Comparison of ENCODE assay signal across 8 mouse cellular contexts in genomic region chr8:84847684-84848435, GRCm38 (mm10). TPM values are rescaled to one million over a fixed set of nuclear protein-coding genes. Genes with fewer than 3 reads are reported as not detected.
DNase-seq lines count a peak whose midpoint lies in the region; ATAC-seq lines count a peak whose summit lies in the region.

No protein-coding gene starts in this region.

- H3K27ac ChIP-seq in kidney, embryonic 16.5 days (ENCODE audit: low read length): peak overlapping the region; percentile 92
- H3K27ac ChIP-seq in hindbrain, embryonic 13.5 days: peak overlapping the region; percentile 87
- 0 out of 2 replicates have a peak overlapping the region, but pooled peaks have one; percentile 21 for H3K27ac ChIP-seq in midbrain, embryonic 11.5 days (ENCODE audit: low read depth, low read length)

- peak overlapping the region; percentile 76 for H3K9ac ChIP-seq in kidney, embryonic 16.5 days (replicated peaks; ENCODE audit: low read length)
- peak overlapping the region; percentile 79 for H3K9ac ChIP-seq in hindbrain, embryonic 13.5 days
- peak overlapping the region; percentile 72 for H3K9ac ChIP-seq in midbrain, embryonic 11.5 days (ENCODE audit: low read length)

- no peak for DNase-seq in kidney, postnatal 10 days
- DNase-seq in brain, adult 2 months (ENCODE audit: low read depth, low spot score): peak; percentile 34
- no peak for DNase-seq in midbrain, embryonic 11.5 days (ENCODE audit: low spot score, missing footprints)
- no peak for DNase-seq in urinary bladder, postnatal 4 days (ENCODE audit: low spot score in 2 of 2)
- no peak for DNase-seq in adipocyte (ENCODE audit: low spot score)
- DNase-seq in right cerebral cortex, postnatal 14 days: no peak

- H3K36me3 ChIP-seq in kidney, embryonic 16.5 days (ENCODE audit: insufficient read depth, low read length): peaks cover 25% of the 10 kb centered on the region
- peaks cover 22% of the 10 kb centered on the region for H3K36me3 ChIP-seq in hindbrain, embryonic 13.5 days
- H3K36me3 ChIP-seq in midbrain, embryonic 11.5 days (ENCODE audit: control insufficient read depth, insufficient read depth, low read length): peaks cover 20% of the 10 kb centered on the region

- H3K9me3 ChIP-seq in kidney, embryonic 16.5 days (ENCODE audit: low read length): no peaks in the 10 kb centered on the region
- no peaks in the 10 kb centered on the region for H3K9me3 ChIP-seq in hindbrain, embryonic 13.5 days
- H3K9me3 ChIP-seq in midbrain, embryonic 11.5 days (ENCODE audit: control insufficient read depth, low read length): no peaks in the 10 kb centered on the region

- 35% methylated on average over 6 of the region's 6 CpGs for WGBS in kidney, embryonic 16.5 days
- WGBS in hindbrain, embryonic 13.5 days: 53% methylated on average over 6 of the region's 6 CpGs
- 61% methylated on average over 6 of the region's 6 CpGs for WGBS in midbrain, embryonic 11.5 days

- peak overlapping the region; percentile 99 for H3K4me3 ChIP-seq in kidney, embryonic 16.5 days (ENCODE audit: low read length)
- peak overlapping the region; percentile 98 for H3K4me3 ChIP-seq in hindbrain, embryonic 13.5 days
- peak overlapping the region; percentile 97 for H3K4me3 ChIP-seq in midbrain, embryonic 11.5 days (ENCODE audit: low read depth, low read length)

- peaks cover 34% of the 10 kb centered on the region for H3K4me1 ChIP-seq in kidney, embryonic 16.5 days (ENCODE audit: insufficient read depth, low read length)
- peaks cover 35% of the 10 kb centered on the region for H3K4me1 ChIP-seq in hindbrain, embryonic 13.5 days (replicated peaks)
- H3K4me1 ChIP-seq in midbrain, embryonic 11.5 days (ENCODE audit: control insufficient read depth, insufficient read depth, low read length): peaks cover 18% of the 10 kb centered on the region

- H3K27me3 ChIP-seq in kidney, embryonic 16.5 days (ENCODE audit: insufficient read depth, low read length): no peaks in the 10 kb centered on the region
- no peaks in the 10 kb centered on the region for H3K27me3 ChIP-seq in hindbrain, embryonic 13.5 days
- H3K27me3 ChIP-seq in midbrain, embryonic 11.5 days (ENCODE audit: control insufficient read depth, insufficient read depth, low read length): no peaks in the 10 kb centered on the region

- peak overlapping the region; percentile 82 for H3K4me2 ChIP-seq in kidney, embryonic 16.5 days (replicated peaks; ENCODE audit: low read depth, low read length)
- peak overlapping the region; percentile 78 for H3K4me2 ChIP-seq in hindbrain, embryonic 13.5 days
- H3K4me2 ChIP-seq in midbrain, embryonic 11.5 days: peak overlapping the region; percentile 65

- no peak for ATAC-seq in kidney, embryonic 16.5 days (ENCODE audit: low FRiP score, low TSS enrichment)
- ATAC-seq in hindbrain, embryonic 13.5 days (ENCODE audit: low FRiP score): no peak
- no peak for ATAC-seq in midbrain, embryonic 11.5 days (ENCODE audit: low FRiP score)

RNA-seq across cellular contexts. Expression of gene Calr, which starts 1.1 kb away (rescaled TPM):
- polyA plus RNA-seq in kidney, embryonic 16.5 days (2015; fragmentation: Nextera tagmentation; extraction: Ambion mirVana): 1,143 and 1,180 TPM in 2 replicates
- polyA plus RNA-seq in hindbrain, embryonic 13.5 days (2015; fragmentation: Nextera tagmentation; extraction: Ambion mirVana): 646 and 672 TPM in 2 replicates
- 708 and 747 TPM in 2 replicates for polyA plus RNA-seq in midbrain, embryonic 11.5 days (2014; fragmentation: Nextera tagmentation; extraction: Ambion mirVana)

RNA-seq across cellular contexts. Expression of gene Rad23a, which starts 7.4 kb away (rescaled TPM):
- 109 and 114 TPM in 2 replicates for polyA plus RNA-seq in kidney, embryonic 16.5 days (2015; fragmentation: Nextera tagmentation; extraction: Ambion mirVana)
- polyA plus RNA-seq in hindbrain, embryonic 13.5 days (2015; fragmentation: Nextera tagmentation; extraction: Ambion mirVana): 83.2 and 85.5 TPM in 2 replicates
- 87.7 and 100 TPM in 2 replicates for polyA plus RNA-seq in midbrain, embryonic 11.5 days (2014; fragmentation: Nextera tagmentation; extraction: Ambion mirVana)

RNA-seq across cellular contexts. Expression of gene Farsa, which starts 8.9 kb away (rescaled TPM):
- polyA plus RNA-seq in kidney, embryonic 16.5 days (2015; fragmentation: Nextera tagmentation; extraction: Ambion mirVana): 110 and 120 TPM in 2 replicates
- 107 and 109 TPM in 2 replicates for polyA plus RNA-seq in hindbrain, embryonic 13.5 days (2015; fragmentation: Nextera tagmentation; extraction: Ambion mirVana)
- 77.4 and 84.4 TPM in 2 replicates for polyA plus RNA-seq in midbrain, embryonic 11.5 days (2014; fragmentation: Nextera tagmentation; extraction: Ambion mirVana)

RNA-seq across cellular contexts. Expression of gene Gadd45gip1, which starts 16.5 kb away (rescaled TPM):
- 49.7 and 51.6 TPM in 2 replicates for polyA plus RNA-seq in kidney, embryonic 16.5 days (2015; fragmentation: Nextera tagmentation; extraction: Ambion mirVana)
- polyA plus RNA-seq in hindbrain, embryonic 13.5 days (2015; fragmentation: Nextera tagmentation; extraction: Ambion mirVana): 37.3 and 37.8 TPM in 2 replicates
- 37.3 and 37.8 TPM in 2 replicates for polyA plus RNA-seq in midbrain, embryonic 11.5 days (2014; fragmentation: Nextera tagmentation; extraction: Ambion mirVana)

RNA-seq across cellular contexts. Expression of gene Syce2, which starts 24.1 kb away (rescaled TPM):
- polyA plus RNA-seq in kidney, embryonic 16.5 days (2015; fragmentation: Nextera tagmentation; extraction: Ambion mirVana): 60.7 and 61.3 TPM in 2 replicates
- polyA plus RNA-seq in hindbrain, embryonic 13.5 days (2015; fragmentation: Nextera tagmentation; extraction: Ambion mirVana): 17.8 and 20.4 TPM in 2 replicates
- polyA plus RNA-seq in midbrain, embryonic 11.5 days (2014; fragmentation: Nextera tagmentation; extraction: Ambion mirVana): 53.2 and 58.8 TPM in 2 replicates

Comparison
In these comparisons a context has a peak if more than half of its experiments do, and no peak if none do; other contexts are left out.
1. H3K27ac ChIP-seq: peak in every context shown above with its lines; median percentile 92 in kidney, embryonic 16.5 days; 87 in hindbrain, embryonic 13.5 days; 21 in midbrain, embryonic 11.5 days.